Mouse (Mus musculus): ENCODE data around the gene Zmynd15.

Gene Zmynd15

GRCm38 (mm10) chr11:70506385-70506784, 47.2 kb downstream of the Zmynd15 start:
- peak; percentile 50 for DNase-seq (ENCODE audit: low spot score)

- DNase-seq (ENCODE audit: low spot score) = no peak
These were observed 47.8 kb downstream of the Zmynd15 start for GRCm38 (mm10) chr11:70506962-70507515.

- DNase-seq (ENCODE audit: low spot score) = no peak
These were observed 50.7 kb downstream of the Zmynd15 start for GRCm38 (mm10) chr11:70509753-70510564.

- no peak for DNase-seq (ENCODE audit: low spot score)
These were observed 52.0 kb downstream of the Zmynd15 start for GRCm38 (mm10) chr11:70511242-70511641.

DNA sequence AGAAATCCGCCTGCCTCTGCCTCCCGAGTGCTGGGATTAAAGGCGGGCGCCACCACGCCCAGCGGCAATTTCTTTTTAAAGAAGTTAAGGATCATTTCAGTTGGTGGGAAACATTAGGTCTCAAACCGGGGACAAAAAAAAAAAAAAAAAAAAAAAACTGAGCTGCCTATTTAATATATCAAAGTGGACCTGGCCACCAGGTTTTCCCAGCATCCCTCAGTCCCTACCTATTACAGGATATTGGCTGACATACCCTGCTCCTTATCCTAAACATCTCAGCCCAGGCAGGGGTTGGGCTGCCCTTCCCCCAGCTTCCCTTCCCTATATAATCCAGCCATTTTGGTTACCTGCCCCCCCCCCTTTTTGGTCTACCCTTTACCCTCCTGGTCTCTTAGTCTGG, 52.6 kb downstream of the Zmynd15 start:
- no peak for DNase-seq (ENCODE audit: low spot score)

DNA sequence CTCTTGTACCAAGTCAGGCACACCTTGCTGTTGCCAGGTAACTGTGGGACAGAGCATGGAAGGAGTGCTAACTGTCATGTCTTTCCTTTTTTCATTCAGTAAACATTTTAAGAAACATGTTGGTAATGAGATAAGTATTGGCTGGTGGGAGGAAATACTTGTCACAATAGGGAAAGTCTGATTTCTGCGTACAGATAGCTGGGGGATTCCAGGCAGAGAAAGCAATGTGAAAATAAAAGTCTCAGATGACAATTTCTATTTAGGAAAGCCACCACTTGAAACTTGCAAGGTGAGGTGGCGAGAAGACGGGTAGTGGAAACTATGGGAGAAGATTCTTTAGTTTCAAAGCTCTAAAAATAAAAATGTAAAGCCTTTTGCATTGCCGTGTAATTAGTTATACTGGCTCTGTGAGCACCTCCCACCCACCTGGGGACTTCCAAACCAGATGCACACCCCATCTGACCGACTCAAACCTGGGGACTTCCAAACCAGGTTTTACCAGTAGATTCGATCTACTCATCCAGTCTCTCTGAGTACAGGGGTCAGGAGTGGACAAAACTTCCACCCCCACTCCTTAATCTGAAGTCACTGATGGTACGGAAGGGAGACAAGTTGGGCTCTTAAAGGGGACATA, 53.6 kb downstream of the Zmynd15 start:
- no peak for DNase-seq (ENCODE audit: low spot score)

GRCm38 (mm10) chr11:70513520-70513919, 54.3 kb downstream of the Zmynd15 start:
- DNase-seq (ENCODE audit: low spot score) = no peak

- DNase-seq (ENCODE audit: low spot score) = no peak
These were observed 55.1 kb downstream of the Zmynd15 start, which contains the start of gene Vmo1 for GRCm38 (mm10) chr11:70514288-70514687. TSS of gene Vmo1 (minus strand) at chr11:70514616.
